Mouse (Mus musculus): ENCODE data around the gene Tmem189. TPM values are rescaled to one million over a fixed set of nuclear protein-coding genes. Genes with fewer than 3 reads are reported as not detected.

Tmem189 gene
- polyA plus RNA-seq, 1 experiment from 2014 or later, result 27.5 TPM

- Histone ChIP-seq H3K4me1 (replicated peaks; ENCODE audit: control insufficient read depth, insufficient read depth, low read length) (peaks cover 12% of the 10 kb centered on the region), H3K4me2 (replicated peaks; ENCODE audit: low read depth, low read length) (peak overlapping the region; percentile 84), H3K9me3 (ENCODE audit: control insufficient read depth, low read length) (no peaks in the 10 kb centered on the region), H3K9ac (ENCODE audit: low read depth, low read length) (peak overlapping the region; percentile 87), H3K27ac (ENCODE audit: low read depth, low read length) (peak overlapping the region; percentile 85), H3K36me3 (ENCODE audit: control insufficient read depth, insufficient read depth, low read length) (no peaks in the 10 kb centered on the region), H3K4me3 (ENCODE audit: low read depth, low read length) (peak overlapping the region; percentile 98), H3K27me3 (ENCODE audit: control insufficient read depth, insufficient read depth, low read length) (no peaks in the 10 kb centered on the region)
- DNase-seq (ENCODE audit: low spot score), result no peak
- WGBS, result 1% methylated on average over 24 of the region's 31 CpGs
- no peak; the same call in none of the 2 replicates for ATAC-seq (ENCODE audit: low FRiP score)
Observed at GRCm38 (mm10) chr2:167631181-167631590, 58.4 kb downstream of the Tmem189 start.

- ATAC-seq (ENCODE audit: low FRiP score), result no peak
- Histone ChIP-seq H3K4me1 (replicated peaks; ENCODE audit: control insufficient read depth, insufficient read depth, low read length) (peaks cover 12% of the 10 kb centered on the region), H3K27ac (ENCODE audit: low read depth, low read length) (0 out of 2 replicates have a peak overlapping the region, but pooled peaks have one; percentile 4)
Observed at GRCm38 (mm10) chr2:167630421-167630820, 59.2 kb downstream of the Tmem189 start.

GRCm38 (mm10) chr2:167629665-167630209 is 59.9 kb downstream of the Tmem189 start:
- H3K4me2 ChIP-seq (replicated peaks; ENCODE audit: low read depth, low read length), result no peak overlapping the region; the same call in 1 of the 2 replicates
- H3K36me3 ChIP-seq (ENCODE audit: control insufficient read depth, insufficient read depth, low read length), result no peaks in the 10 kb centered on the region
- DNase-seq (ENCODE audit: low spot score), result no peak
- peak overlapping the region; percentile 28; the same call in 1 of the 2 replicates for H3K9ac ChIP-seq (ENCODE audit: low read depth, low read length)
- H3K9me3 ChIP-seq (ENCODE audit: control insufficient read depth, low read length), result no peaks in the 10 kb centered on the region
- 78% methylated on average over 11 of the region's 11 CpGs for WGBS
- H3K4me1 ChIP-seq (replicated peaks; ENCODE audit: control insufficient read depth, insufficient read depth, low read length), result peaks cover 12% of the 10 kb centered on the region
- no peaks in the 10 kb centered on the region for H3K27me3 ChIP-seq (ENCODE audit: control insufficient read depth, insufficient read depth, low read length)
- H3K27ac ChIP-seq (ENCODE audit: low read depth, low read length), result 0 out of 2 replicates have a peak overlapping the region, but pooled peaks have one; percentile 4
- ATAC-seq (ENCODE audit: low FRiP score), result no peak
- H3K4me3 ChIP-seq (ENCODE audit: low read depth, low read length), result peak overlapping the region; percentile 0; the same call in 1 of the 2 replicates

More at GRCm38 (mm10) chr2:167630421-167630820, 59.2 kb downstream of the Tmem189 start:
- 79% methylated on average over 5 of the region's 5 CpGs for WGBS
- H3K27me3 ChIP-seq (ENCODE audit: control insufficient read depth, insufficient read depth, low read length), result no peaks in the 10 kb centered on the region
- H3K4me2 ChIP-seq (replicated peaks; ENCODE audit: low read depth, low read length), result peak overlapping the region; percentile 84
- H3K4me3 ChIP-seq (ENCODE audit: low read depth, low read length), result peak overlapping the region; percentile 98
- DNase-seq (ENCODE audit: low spot score), result no peak
- no peaks in the 10 kb centered on the region for H3K36me3 ChIP-seq (ENCODE audit: control insufficient read depth, insufficient read depth, low read length)
- no peaks in the 10 kb centered on the region for H3K9me3 ChIP-seq (ENCODE audit: control insufficient read depth, low read length)
- peak overlapping the region; percentile 87 for H3K9ac ChIP-seq (ENCODE audit: low read depth, low read length)

- peaks cover 12% of the 10 kb centered on the region for H3K4me1 ChIP-seq (replicated peaks; ENCODE audit: control insufficient read depth, insufficient read depth, low read length)
- no peak for ATAC-seq (ENCODE audit: low FRiP score)
- 0 out of 2 replicates have a peak overlapping the region, but pooled peaks have one; percentile 6 for H3K27ac ChIP-seq (ENCODE audit: low read depth, low read length)
- no peaks in the 10 kb centered on the region for H3K27me3 ChIP-seq (ENCODE audit: control insufficient read depth, insufficient read depth, low read length)
- no peak for DNase-seq (ENCODE audit: low spot score)
- no peaks in the 10 kb centered on the region for H3K9me3 ChIP-seq (ENCODE audit: control insufficient read depth, low read length)
- 77% methylated on average over 4 of the region's 4 CpGs for WGBS
- H3K4me3 ChIP-seq (ENCODE audit: low read depth, low read length), result no peak overlapping the region
- H3K9ac ChIP-seq (ENCODE audit: low read depth, low read length), result no peak overlapping the region
- H3K36me3 ChIP-seq (ENCODE audit: control insufficient read depth, insufficient read depth, low read length), result no peaks in the 10 kb centered on the region
- H3K4me2 ChIP-seq (replicated peaks; ENCODE audit: low read depth, low read length), result no peak overlapping the region
Observed at GRCm38 (mm10) chr2:167628872-167629271, 60.8 kb downstream of the Tmem189 start.

- Histone ChIP-seq H3K36me3 (ENCODE audit: control insufficient read depth, insufficient read depth, low read length) (no peaks in the 10 kb centered on the region), H3K4me2 (replicated peaks; ENCODE audit: low read depth, low read length) (no peak overlapping the region), H3K27ac (ENCODE audit: low read depth, low read length) (no peak overlapping the region), H3K4me3 (ENCODE audit: low read depth, low read length) (no peak overlapping the region), H3K9ac (ENCODE audit: low read depth, low read length) (no peak overlapping the region), H3K27me3 (ENCODE audit: control insufficient read depth, insufficient read depth, low read length) (no peaks in the 10 kb centered on the region), H3K9me3 (ENCODE audit: control insufficient read depth, low read length) (no peaks in the 10 kb centered on the region), H3K4me1 (replicated peaks; ENCODE audit: control insufficient read depth, insufficient read depth, low read length) (peaks cover 10% of the 10 kb centered on the region)
- no peak for DNase-seq (ENCODE audit: low spot score)
- no peak for ATAC-seq (ENCODE audit: low FRiP score)
- WGBS, result 92% methylated on average over 7 of the region's 7 CpGs
Observed at GRCm38 (mm10) chr2:167627019-167627418, 62.6 kb downstream of the Tmem189 start.

- no peaks in the 10 kb centered on the region for H3K9me3 ChIP-seq (ENCODE audit: control insufficient read depth, low read length)
- no peaks in the 10 kb centered on the region for H3K27me3 ChIP-seq (ENCODE audit: control insufficient read depth, insufficient read depth, low read length)
- ATAC-seq (ENCODE audit: low FRiP score) (no peak), DNase-seq (ENCODE audit: low spot score) (no peak)
- WGBS, result 43% methylated on average over 2 of the region's 2 CpGs
- peaks cover 7% of the 10 kb centered on the region for H3K4me1 ChIP-seq (replicated peaks; ENCODE audit: control insufficient read depth, insufficient read depth, low read length)
- H3K36me3 ChIP-seq (ENCODE audit: control insufficient read depth, insufficient read depth, low read length), result no peaks in the 10 kb centered on the region
- H3K4me2 ChIP-seq (replicated peaks; ENCODE audit: low read depth, low read length), result no peak overlapping the region
- no peak overlapping the region for H3K27ac ChIP-seq (ENCODE audit: low read depth, low read length)
- no peak overlapping the region for H3K4me3 ChIP-seq (ENCODE audit: low read depth, low read length)
- no peak overlapping the region for H3K9ac ChIP-seq (ENCODE audit: low read depth, low read length)
Observed at GRCm38 (mm10) chr2:167625670-167626069, 64.0 kb downstream of the Tmem189 start.

GRCm38 (mm10) chr2:167624368-167625075 is 65.1 kb downstream of the Tmem189 start:
- Histone ChIP-seq H3K4me1 (replicated peaks; ENCODE audit: control insufficient read depth, insufficient read depth, low read length) (no peaks in the 10 kb centered on the region), H3K4me3 (ENCODE audit: low read depth, low read length) (no peak overlapping the region), H3K9ac (ENCODE audit: low read depth, low read length) (no peak overlapping the region), H3K4me2 (replicated peaks; ENCODE audit: low read depth, low read length) (no peak overlapping the region), H3K27me3 (ENCODE audit: control insufficient read depth, insufficient read depth, low read length) (no peaks in the 10 kb centered on the region), H3K36me3 (ENCODE audit: control insufficient read depth, insufficient read depth, low read length) (no peaks in the 10 kb centered on the region), H3K27ac (ENCODE audit: low read depth, low read length) (no peak overlapping the region), H3K9me3 (ENCODE audit: control insufficient read depth, low read length) (no peaks in the 10 kb centered on the region)
- 95% methylated on average over 6 of the region's 6 CpGs for WGBS
- DNase-seq (ENCODE audit: low spot score), result no peak
- ATAC-seq (ENCODE audit: low FRiP score), result no peak

- no peak for ATAC-seq (ENCODE audit: low FRiP score)
- DNase-seq (ENCODE audit: low spot score), result no peak
- H3K4me3 ChIP-seq (ENCODE audit: low read depth, low read length), result no peak overlapping the region
Observed at GRCm38 (mm10) chr2:167622965-167623364, 66.7 kb downstream of the Tmem189 start.

GRCm38 (mm10) chr2:167622352-167622751 is 67.3 kb downstream of the Tmem189 start:
- Histone ChIP-seq H3K27me3 (ENCODE audit: control insufficient read depth, insufficient read depth, low read length) (no peaks in the 10 kb centered on the region), H3K9me3 (ENCODE audit: control insufficient read depth, low read length) (no peaks in the 10 kb centered on the region), H3K4me2 (replicated peaks; ENCODE audit: low read depth, low read length) (no peak overlapping the region), H3K27ac (ENCODE audit: low read depth, low read length) (no peak overlapping the region), H3K4me1 (replicated peaks; ENCODE audit: control insufficient read depth, insufficient read depth, low read length) (no peaks in the 10 kb centered on the region), H3K9ac (ENCODE audit: low read depth, low read length) (no peak overlapping the region), H3K4me3 (ENCODE audit: low read depth, low read length) (no peak overlapping the region), H3K36me3 (ENCODE audit: control insufficient read depth, insufficient read depth, low read length) (no peaks in the 10 kb centered on the region)
- ATAC-seq (ENCODE audit: low FRiP score), result no peak
- no peak for DNase-seq (ENCODE audit: low spot score)
- 89% methylated on average over 13 of the region's 13 CpGs for WGBS

More at GRCm38 (mm10) chr2:167622965-167623364, 66.7 kb downstream of the Tmem189 start:
- H3K27ac ChIP-seq (ENCODE audit: low read depth, low read length), result no peak overlapping the region
- no peaks in the 10 kb centered on the region for H3K36me3 ChIP-seq (ENCODE audit: control insufficient read depth, insufficient read depth, low read length)
- no peaks in the 10 kb centered on the region for H3K9me3 ChIP-seq (ENCODE audit: control insufficient read depth, low read length)
- H3K9ac ChIP-seq (ENCODE audit: low read depth, low read length), result no peak overlapping the region
- no peak overlapping the region for H3K4me2 ChIP-seq (replicated peaks; ENCODE audit: low read depth, low read length)
- H3K27me3 ChIP-seq (ENCODE audit: control insufficient read depth, insufficient read depth, low read length), result no peaks in the 10 kb centered on the region
- H3K4me1 ChIP-seq (replicated peaks; ENCODE audit: control insufficient read depth, insufficient read depth, low read length), result no peaks in the 10 kb centered on the region
- WGBS, result 90% methylated on average over 5 of the region's 5 CpGs
